13 mouse cellular contexts compared by ENCODE assay signal in the genomic region with DNA sequence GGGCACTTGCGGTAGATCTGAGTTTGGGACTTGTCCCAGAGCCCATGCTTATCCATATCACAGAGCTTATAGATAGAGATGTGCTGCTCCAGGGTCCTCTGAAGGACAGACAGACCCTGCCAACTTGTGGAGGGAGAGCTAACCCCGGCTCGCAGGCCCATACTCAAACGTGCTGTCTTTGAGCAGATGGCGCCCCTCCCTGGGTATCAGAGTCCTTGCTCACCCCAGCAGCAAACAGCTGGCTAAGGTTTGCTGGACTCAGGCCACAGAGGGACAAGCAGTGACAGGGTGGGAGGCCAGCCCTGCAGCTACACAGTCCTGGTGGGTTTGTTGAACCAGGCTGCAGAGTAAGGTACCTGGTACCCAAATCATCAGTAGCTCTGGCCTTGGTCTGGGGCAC. TPM values are rescaled to one million over a fixed set of nuclear protein-coding genes. Genes with fewer than 3 reads are reported as not detected.
DNase-seq lines count a peak whose midpoint lies in the region; ATAC-seq and TF ChIP-seq lines count a peak whose summit lies in the region.
"Had no signal": no experiment of that assay in that cellular context is flagged by ENCODE, and none has a peak within 500 bp of the region (broad histone marks: within the 10 kb centered on the region; RNA-seq: fewer than 3 reads in every experiment).

No protein-coding gene starts in this region.

- H3K9ac ChIP-seq in heart, adult 2 months (ENCODE audit: low read depth, low read length): no peak overlapping the region
- no peak overlapping the region for H3K9ac ChIP-seq in liver, postnatal 0 days (replicated peaks)
- H3K9ac ChIP-seq in liver, embryonic 11.5 days (ENCODE audit: low read depth, low read length): no peak overlapping the region
- no peak overlapping the region for H3K9ac ChIP-seq in lung, postnatal 0 days (replicated peaks; ENCODE audit: low read depth)
- H3K9ac ChIP-seq: embryonic facial prominence, embryonic 15.5 days; heart, embryonic 13.5 days had no signal

- peak; percentile 42 to 48 for DNase-seq in heart, adult 2 months
- DNase-seq in heart, postnatal 25 days (ENCODE audit: low spot score): no peak
- no peak for DNase-seq in liver, postnatal 0 days
- DNase-seq in liver, embryonic 11.5 days (ENCODE audit: low spot score): no peak
- peak; percentile 68 for DNase-seq in embryo, embryonic 11 days
- DNase-seq in lung, postnatal 0 days (ENCODE audit: low spot score): peak; percentile 75
- no peak for DNase-seq in left cerebral cortex, adult 9 months (ENCODE audit: low spot score in 2 of 2)
- DNase-seq: layer of hippocampus, postnatal 36 days; thymus, adult 2 months had no signal

- no peak for ATAC-seq in liver, postnatal 0 days
- no peak for ATAC-seq in liver, embryonic 11.5 days (replicated peaks; ENCODE audit: low FRiP score)
- peak; percentile 42; the same call in 1 of the 2 replicates for ATAC-seq in lung, postnatal 0 days
- ATAC-seq in granulocyte monocyte progenitor cell, adult 5-6 weeks (replicated peaks; ENCODE audit: poor library complexity, severe bottlenecking): no peak
- ATAC-seq: midbrain, embryonic 16.5 days had no signal

- WGBS in heart, adult 2 months: 72% methylated on average over 5 of the region's 5 CpGs
- WGBS in liver, postnatal 0 days (ENCODE audit: insufficient replicate concordance): 52% methylated on average over 5 of the region's 5 CpGs
- 40% methylated on average over 5 of the region's 5 CpGs for WGBS in liver, embryonic 11.5 days
- WGBS in lung, postnatal 0 days: 34% methylated on average over 5 of the region's 5 CpGs

- H3K4me2 ChIP-seq in liver, postnatal 0 days (ENCODE audit: low read depth, low read length): no peak overlapping the region
- H3K4me2 ChIP-seq in liver, embryonic 11.5 days: no peak overlapping the region
- H3K4me2 ChIP-seq in lung, postnatal 0 days (replicated peaks; ENCODE audit: low read depth, low read length): no peak overlapping the region
- H3K4me2 ChIP-seq: embryonic facial prominence, embryonic 15.5 days; heart, embryonic 13.5 days had no signal

- TF ChIP-seq EP300 in heart, adult 2 months (IDR thresholded peaks at IDR 0.05; ENCODE audit: insufficient read depth, low read depth, low read length): no peak
- TF ChIP-seq EP300 in liver, postnatal 0 days (IDR thresholded peaks at IDR 0.05; ENCODE audit: low read depth): no peak
- no peak for TF ChIP-seq EP300 in lung, postnatal 0 days (IDR thresholded peaks at IDR 0.05)

- no peaks in the 10 kb centered on the region for H3K79me2 ChIP-seq in heart, adult 2 months (replicated peaks; ENCODE audit: control insufficient read depth, insufficient read depth, low read length)

- peaks cover 3% of the 10 kb centered on the region for H3K4me1 ChIP-seq in heart, adult 2 months (ENCODE audit: control insufficient read depth, insufficient read depth, low read length)
- H3K4me1 ChIP-seq in liver, postnatal 0 days (ENCODE audit: insufficient read depth): no peaks in the 10 kb centered on the region
- peaks cover 2% of the 10 kb centered on the region; the same call in 1 of the 2 replicates for H3K4me1 ChIP-seq in liver, embryonic 11.5 days (replicated peaks; ENCODE audit: control insufficient read depth, insufficient read depth, low read length)
- 0 out of 2 replicates have a peak, but pooled peaks cover 2% of the 10 kb centered on the region for H3K4me1 ChIP-seq in lung, postnatal 0 days (ENCODE audit: insufficient read depth, low read depth, low read length)

- no peaks in the 10 kb centered on the region for H3K36me3 ChIP-seq in heart, adult 2 months (ENCODE audit: control insufficient read depth, insufficient read depth, low read length)
- H3K36me3 ChIP-seq in liver, postnatal 0 days (replicated peaks; ENCODE audit: insufficient read depth, low read length): peaks cover 8% of the 10 kb centered on the region; the same call in 1 of the 2 replicates
- H3K36me3 ChIP-seq in liver, embryonic 11.5 days (ENCODE audit: control insufficient read depth, insufficient read depth, low read length): peaks cover 2% of the 10 kb centered on the region; the same call in 1 of the 2 replicates
- H3K36me3 ChIP-seq in lung, postnatal 0 days (ENCODE audit: insufficient read depth, low read length): peaks cover 8% of the 10 kb centered on the region; the same call in 1 of the 2 replicates

- no peaks in the 10 kb centered on the region for H3K27me3 ChIP-seq in heart, adult 2 months (ENCODE audit: control insufficient read depth, insufficient read depth, low read length)
- H3K27me3 ChIP-seq in liver, postnatal 0 days (ENCODE audit: insufficient read depth, low read length): 0 out of 2 replicates have a peak, but pooled peaks cover 2% of the 10 kb centered on the region
- H3K27me3 ChIP-seq in liver, embryonic 11.5 days (replicated peaks; ENCODE audit: control insufficient read depth, insufficient read depth, low read length): no peaks in the 10 kb centered on the region
- no peaks in the 10 kb centered on the region for H3K27me3 ChIP-seq in lung, postnatal 0 days (replicated peaks; ENCODE audit: insufficient read depth, low read length)
- H3K27me3 ChIP-seq: embryonic facial prominence, embryonic 15.5 days had no signal

- H3K9me3 ChIP-seq in liver, postnatal 0 days (ENCODE audit: low read length): no peaks in the 10 kb centered on the region
- no peaks in the 10 kb centered on the region for H3K9me3 ChIP-seq in liver, embryonic 11.5 days (ENCODE audit: control insufficient read depth, low read length)
- H3K9me3 ChIP-seq in lung, postnatal 0 days (ENCODE audit: low read length): no peaks in the 10 kb centered on the region
- H3K9me3 ChIP-seq: embryonic facial prominence, embryonic 15.5 days; heart, embryonic 13.5 days had no signal

- no peak overlapping the region for H3K4me3 ChIP-seq in heart, adult 2 months
- H3K4me3 ChIP-seq in liver, postnatal 0 days (ENCODE audit: low read depth, low read length): no peak overlapping the region
- H3K4me3 ChIP-seq in liver, embryonic 11.5 days (ENCODE audit: low read depth, low read length): no peak overlapping the region
- no peak overlapping the region for H3K4me3 ChIP-seq in lung, postnatal 0 days (ENCODE audit: low read depth, low read length)
- H3K4me3 ChIP-seq: embryonic facial prominence, embryonic 15.5 days; heart, embryonic 13.5 days had no signal

- no peak for TF ChIP-seq POLR2A in heart, adult 2 months (IDR thresholded peaks at IDR 0.05; ENCODE audit: insufficient read depth, low read depth, low read length)

- TF ChIP-seq CTCF in heart, adult 2 months (IDR thresholded peaks at IDR 0.05): peak; percentile 51
- TF ChIP-seq CTCF in liver, postnatal 0 days (IDR thresholded peaks at IDR 0.05; ENCODE audit: low read depth): peak; percentile 54
- peak; percentile 73 for TF ChIP-seq CTCF in lung, postnatal 0 days (IDR thresholded peaks at IDR 0.05)

- intact Hi-C loops in heart, adult 2 months (cut with DNase I): no loop called here
- intact Hi-C loops in heart, postnatal 25 days (cut with DNase I): no loop called here

- H3K27ac ChIP-seq in heart, adult 2 months: no peak overlapping the region
- H3K27ac ChIP-seq in liver, postnatal 0 days (ENCODE audit: low read depth): no peak overlapping the region
- no peak overlapping the region for H3K27ac ChIP-seq in liver, embryonic 11.5 days (ENCODE audit: low read depth, low read length)
- H3K27ac ChIP-seq in lung, postnatal 0 days (ENCODE audit: low read length): no peak overlapping the region
- H3K27ac ChIP-seq: embryonic facial prominence, embryonic 15.5 days; heart, embryonic 13.5 days had no signal

RNA-seq across cellular contexts. Expression of gene Ube2v1, which starts 28.9 kb away (rescaled TPM):
- total RNA-seq in heart, adult 2 months (2021): 100 to 1,000 TPM; 118 to 121 TPM
- 98.1 and 101 TPM in 2 replicates for polyA plus RNA-seq in heart, adult 2 months (2012; rRNA removed)
- total RNA-seq in heart, postnatal 25 days (2021): 100 to 1,000 TPM in 1 of 2 experiments, 10 to 100 TPM in 1; 99.3 to 105 TPM
- polyA plus RNA-seq in liver, postnatal 0 days (2015; fragmentation: Nextera tagmentation; extraction: Ambion mirVana): 122 TPM in 2 replicates
- 304 and 308 TPM in 2 replicates for polyA plus RNA-seq in liver, embryonic 11.5 days (2014; fragmentation: Nextera tagmentation; extraction: Ambion mirVana)
- polyA plus RNA-seq in lung, postnatal 0 days (2015; fragmentation: Nextera tagmentation; extraction: Ambion mirVana): 166 and 184 TPM in 2 replicates
- 112 and 155 TPM in 2 replicates for total RNA-seq in granulocyte monocyte progenitor cell, adult 5-6 weeks (2014; fragmentation: Nextera tagmentation)
- 49.7 and 50.5 TPM in 2 replicates for total RNA-seq in granulocyte monocyte progenitor cell, adult 5-6 weeks (2017)

RNA-seq across cellular contexts. Expression of gene Gm20431, which starts 58.3 kb away (rescaled TPM):
- total RNA-seq in heart, adult 2 months (2021): 10 to 100 TPM; 15.6 to 21.0 TPM
- 9.7 and 16.5 TPM in 2 replicates for polyA plus RNA-seq in heart, adult 2 months (2012; rRNA removed)
- total RNA-seq in heart, postnatal 25 days (2021): 10 to 100 TPM; 18.0 to 18.4 TPM
- polyA plus RNA-seq in liver, postnatal 0 days (2015; fragmentation: Nextera tagmentation; extraction: Ambion mirVana): 1.7 and 2.4 TPM in 2 replicates
- 3.8 and 4.9 TPM in 2 replicates for polyA plus RNA-seq in liver, embryonic 11.5 days (2014; fragmentation: Nextera tagmentation; extraction: Ambion mirVana)
- polyA plus RNA-seq in lung, postnatal 0 days (2015; fragmentation: Nextera tagmentation; extraction: Ambion mirVana): 5.2 and 8.4 TPM in 2 replicates
- total RNA-seq in granulocyte monocyte progenitor cell, adult 5-6 weeks (2014; fragmentation: Nextera tagmentation): 4.6 and 11.6 TPM in 2 replicates
- not detected in 2 replicates for total RNA-seq in granulocyte monocyte progenitor cell, adult 5-6 weeks (2017)

Comparison
In these comparisons a context has a peak if more than half of its experiments do, and no peak if none do; other contexts are left out.
1. DNase-seq: peak in heart, adult 2 months (2 of 2), embryo, embryonic 11 days (single experiment) and lung, postnatal 0 days (single experiment); none in heart, postnatal 25 days (single experiment), liver, postnatal 0 days (single experiment), liver, embryonic 11.5 days (single experiment) and left cerebral cortex, adult 9 months (0 of 2).
2. Peak in every context shown above with its lines, with median percentiles within 50 percentile points of each other: CTCF ChIP-seq.